Mouse (Mus musculus): ENCODE measurements around the gene Kctd11.

Gene Kctd11

DNA sequence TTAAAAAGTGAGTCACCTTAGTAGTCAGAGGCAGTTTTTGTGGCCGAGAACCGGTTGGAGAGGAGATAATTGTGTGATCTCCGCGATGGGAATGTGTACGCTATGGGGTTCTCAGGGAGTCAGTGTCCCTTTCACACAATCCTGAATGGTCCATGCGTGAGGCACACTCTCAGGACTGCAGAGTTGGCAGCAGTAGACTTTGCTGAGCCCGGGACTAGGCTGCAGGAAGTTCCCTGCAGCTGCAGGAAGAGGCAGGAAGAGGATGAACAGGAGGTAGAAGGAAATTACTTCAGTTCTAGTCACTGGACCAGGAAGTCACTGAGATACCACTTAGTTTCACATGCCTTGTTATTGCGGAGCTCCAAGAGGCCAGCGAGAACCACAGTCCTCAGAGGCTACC, 32.1 kb downstream of the Kctd11 start:
- no peak for DNase-seq (ENCODE audit: low read depth, low spot score)

DNA sequence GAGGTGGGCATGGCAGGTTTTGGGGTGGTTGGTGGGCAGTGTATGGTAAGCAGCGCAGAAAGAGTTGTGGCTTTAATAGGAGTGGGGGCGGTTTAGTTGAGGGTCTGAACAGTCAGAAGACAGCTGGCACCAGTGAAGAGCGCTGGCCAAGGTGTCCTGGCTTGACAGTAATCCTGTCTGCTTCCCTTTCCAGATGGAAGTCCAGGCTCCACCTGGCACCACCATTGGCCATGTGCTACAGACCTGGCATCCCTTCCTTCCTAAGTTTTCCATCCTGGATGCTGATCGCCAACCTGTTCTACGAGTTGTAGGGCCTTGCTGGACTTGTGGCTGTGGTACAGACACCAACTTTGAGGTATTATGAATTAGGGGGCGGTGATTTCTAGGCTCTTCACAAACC, 33.2 kb downstream of the Kctd11 start:
- DNase-seq (ENCODE audit: low read depth, low spot score), result no peak

DNA sequence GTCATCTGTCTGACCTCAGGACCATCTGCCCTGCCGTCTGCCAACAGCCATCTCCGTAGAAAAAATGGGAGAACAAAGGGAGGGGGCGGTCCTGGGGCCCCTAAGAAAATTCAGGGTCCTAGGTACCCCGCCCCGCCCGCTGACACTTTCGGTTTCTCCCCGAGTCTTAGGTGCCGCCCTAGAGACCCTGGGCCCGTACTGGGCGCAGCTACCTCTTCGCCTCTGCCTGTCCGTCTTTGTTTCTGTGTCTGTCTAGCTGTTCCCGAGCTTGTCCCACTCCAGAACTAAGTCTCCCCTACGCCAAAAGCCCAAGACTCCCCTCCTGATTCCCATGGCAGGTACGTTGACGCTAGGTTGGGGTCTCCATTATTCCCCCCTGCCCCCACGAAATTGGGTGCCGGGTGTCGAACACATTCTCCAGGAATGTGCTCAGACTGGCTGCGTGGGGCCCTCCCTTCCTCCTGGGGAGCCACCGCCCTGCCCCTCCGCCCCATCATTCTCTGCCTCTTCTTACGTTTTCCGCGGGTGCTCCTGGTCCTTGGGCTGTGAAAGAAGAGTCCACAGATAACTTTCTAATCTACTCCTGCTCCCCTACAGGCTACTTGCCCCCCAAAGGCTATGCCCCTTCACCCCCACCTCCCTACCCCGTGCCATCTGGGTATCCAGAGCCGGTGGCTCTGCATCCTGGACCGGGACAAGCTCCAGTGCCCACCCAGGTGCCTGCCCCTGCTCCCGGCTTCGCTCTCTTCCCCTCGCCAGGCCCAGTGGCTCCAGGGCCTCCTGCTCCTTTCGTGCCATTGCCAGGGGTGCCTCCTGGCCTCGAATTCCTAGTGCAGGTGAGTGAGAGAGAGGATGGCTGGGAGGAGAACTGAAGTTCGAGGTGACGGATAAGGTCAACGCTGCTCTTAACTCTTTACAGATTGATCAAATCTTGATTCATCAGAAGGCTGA, 34.2 kb downstream of the Kctd11 start:
- no peak for DNase-seq (ENCODE audit: low read depth, low spot score)

DNA sequence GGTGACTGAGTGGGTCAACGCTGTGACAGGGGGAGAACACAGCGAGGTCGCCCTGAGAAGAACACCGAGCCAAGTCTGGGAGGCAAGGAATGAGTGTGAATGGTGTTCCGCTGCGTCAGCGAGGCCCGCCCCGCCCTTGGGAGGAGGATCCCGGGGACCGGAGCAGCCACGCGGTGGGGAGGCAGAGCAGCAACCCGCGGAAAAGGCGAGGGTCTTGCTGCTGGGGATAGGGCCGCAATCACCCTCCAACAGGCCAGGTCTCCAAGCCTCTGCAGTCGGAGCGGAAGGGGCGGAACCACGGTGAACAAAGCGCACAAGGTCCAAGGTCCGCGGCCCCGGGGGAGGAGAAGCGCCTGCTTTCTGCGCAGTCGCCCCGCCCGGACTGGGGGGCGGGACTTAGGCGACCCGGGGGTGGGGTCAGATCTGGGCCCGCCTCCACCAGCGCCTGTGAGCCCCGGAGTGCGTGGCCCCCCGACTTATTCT, 35.0 kb downstream of the Kctd11 start, which contains the start of gene Plscr3:
Gene Plscr3 (plus strand): TSS at position 179 of the 483 bp plus-strand sequence.
- peak; percentile 93 for DNase-seq (ENCODE audit: low read depth, low spot score)

DNA sequence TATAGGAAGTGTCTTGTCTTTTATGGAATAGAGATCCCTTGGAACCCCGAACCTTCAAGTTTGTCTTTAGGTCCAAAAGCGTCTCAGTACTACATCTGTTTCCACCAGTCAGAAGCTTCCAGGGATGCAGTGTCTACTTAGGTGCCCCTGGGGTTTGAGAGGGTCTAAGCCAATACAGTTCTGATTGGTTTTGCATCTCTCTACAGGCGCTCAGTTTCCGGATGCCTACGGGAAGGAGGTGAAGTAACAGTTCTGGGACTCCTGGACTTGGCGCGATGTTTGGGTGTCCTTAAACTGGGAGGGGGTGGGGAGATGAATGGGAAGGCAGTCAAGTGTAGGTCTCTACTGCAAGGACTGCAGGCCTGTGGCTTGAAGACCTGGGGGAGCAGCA, 42.5 kb downstream of the Kctd11 start:
- no peak for DNase-seq (ENCODE audit: low read depth, low spot score)

DNA sequence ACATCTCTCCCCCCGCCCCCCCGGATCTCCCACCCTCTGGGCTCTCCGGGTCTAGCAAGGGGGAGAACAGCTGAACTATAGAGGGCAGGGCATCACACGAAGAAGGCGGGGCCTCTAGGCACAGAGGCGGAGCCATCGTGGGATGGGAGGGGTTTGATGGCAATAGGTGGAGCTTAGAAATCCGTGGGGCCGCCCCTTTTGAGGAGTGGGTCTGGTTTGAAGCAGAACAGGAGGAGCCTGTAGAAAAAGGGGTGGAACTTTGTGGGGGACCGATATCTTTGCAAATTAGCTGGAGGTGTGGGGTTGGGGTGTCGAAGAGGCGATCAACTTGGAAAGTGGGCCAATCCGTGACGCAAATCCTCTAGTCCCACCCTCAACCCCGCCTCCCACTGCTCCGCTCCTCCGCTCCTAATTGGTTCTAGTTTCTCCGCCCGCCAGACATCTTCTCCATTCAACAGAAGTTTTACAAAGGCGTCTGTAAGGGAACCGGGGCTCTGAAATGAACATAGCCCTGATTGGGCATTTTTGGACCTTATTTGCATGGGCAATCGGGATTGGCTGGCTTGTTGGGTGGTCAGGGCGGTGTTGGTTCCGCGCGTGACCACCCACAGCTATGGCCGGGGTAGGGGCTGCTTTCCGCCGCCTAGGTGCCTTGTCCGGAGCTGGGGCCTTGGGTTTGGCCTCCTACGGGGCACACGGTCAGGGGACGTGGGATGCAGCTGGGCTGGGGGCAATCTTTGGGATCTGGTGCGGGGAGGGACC, 43.1 kb downstream of the Kctd11 start, which contains the start of gene Tmem256:
Gene Tmem256 (plus strand): TSS at position 563 of the 762 bp plus-strand sequence.
- peak; percentile 97 for DNase-seq (ENCODE audit: low read depth, low spot score)

DNA sequence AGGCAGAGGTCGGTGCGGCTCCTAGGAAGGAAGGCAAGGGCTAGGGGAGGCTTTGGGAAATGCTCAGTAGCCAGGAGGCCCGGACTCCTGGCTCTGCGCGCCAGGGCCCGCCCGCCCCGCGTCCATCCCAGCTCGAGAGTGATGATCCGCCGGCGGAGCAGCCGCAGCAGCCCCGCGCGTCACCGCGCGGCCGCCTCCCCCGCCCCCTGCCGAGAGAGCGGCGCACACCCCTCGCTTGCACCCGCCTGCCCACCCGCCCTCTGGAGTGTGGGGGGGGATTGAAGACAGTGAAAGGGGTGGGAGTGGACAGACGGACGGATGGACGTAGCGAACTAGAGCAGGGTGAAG, 43.6 kb downstream of the Kctd11 start, which contains the start of gene Nlgn2:
Gene Nlgn2 (minus strand): TSS at position 181 of the 348 bp plus-strand sequence.
- no peak for DNase-seq (ENCODE audit: low read depth, low spot score)

DNA sequence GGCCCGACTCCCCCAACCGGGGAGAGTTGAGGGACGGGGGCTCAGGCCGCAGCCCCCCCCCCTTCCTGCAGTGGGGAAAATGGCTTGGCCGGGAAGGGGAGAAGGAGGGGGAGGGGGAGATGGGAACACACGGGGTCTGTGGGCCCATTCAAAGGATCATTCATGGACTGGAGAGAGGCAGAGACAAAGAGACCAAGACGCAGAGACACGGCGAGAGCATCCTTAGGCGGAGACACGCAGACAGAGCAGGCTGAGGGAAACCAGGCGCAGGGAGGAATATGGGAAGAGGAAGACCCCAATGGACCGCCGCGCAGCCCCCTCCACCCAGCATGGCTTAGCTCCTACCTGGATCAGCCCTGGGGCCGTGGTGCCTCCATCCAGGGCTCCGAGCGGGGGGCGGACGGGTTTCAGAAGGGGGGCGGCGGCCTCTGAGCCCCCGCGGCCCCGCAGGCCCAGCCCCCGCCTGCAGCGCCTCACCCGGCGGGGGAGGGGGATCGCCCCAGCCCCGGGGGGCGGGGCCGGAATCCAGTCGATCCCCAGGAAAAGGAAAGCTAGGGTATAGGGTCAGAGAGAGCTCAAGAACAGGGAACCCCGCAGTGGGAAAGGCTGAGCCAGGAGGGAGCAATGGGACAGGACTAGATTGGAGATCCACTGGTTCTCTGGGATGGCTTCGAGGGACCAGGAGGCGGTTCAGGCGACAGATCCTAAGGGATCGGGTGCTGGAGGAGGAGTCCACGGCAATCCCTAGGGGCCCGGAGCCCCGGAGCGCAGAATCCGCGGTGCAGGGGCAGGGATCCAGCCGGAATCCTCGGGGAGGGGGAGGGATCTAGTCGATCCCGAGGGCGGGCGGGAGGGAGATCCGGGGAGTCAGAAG, 44.3 kb downstream of the Kctd11 start:
- DNase-seq (ENCODE audit: low read depth, low spot score), result no peak

DNA sequence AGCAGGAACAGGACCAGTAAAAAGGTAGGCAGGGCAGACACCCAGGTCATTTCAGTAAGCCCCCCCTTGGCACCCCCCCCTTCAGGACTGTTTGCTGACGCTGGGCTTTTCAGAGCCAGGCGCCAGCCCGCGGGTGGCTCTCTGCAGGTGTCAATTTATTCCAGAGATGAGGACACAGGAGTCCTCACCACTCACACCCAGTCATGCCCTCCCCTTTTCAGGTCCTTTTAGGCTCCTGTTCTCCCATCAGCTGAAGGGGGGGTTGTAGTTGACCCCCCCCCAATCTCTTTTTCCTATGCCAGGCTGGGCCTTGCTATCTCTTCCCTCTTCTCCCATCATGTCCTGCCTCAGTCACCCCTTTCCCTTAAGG, 45.3 kb downstream of the Kctd11 start:
- DNase-seq (ENCODE audit: low read depth, low spot score), result no peak

DNA sequence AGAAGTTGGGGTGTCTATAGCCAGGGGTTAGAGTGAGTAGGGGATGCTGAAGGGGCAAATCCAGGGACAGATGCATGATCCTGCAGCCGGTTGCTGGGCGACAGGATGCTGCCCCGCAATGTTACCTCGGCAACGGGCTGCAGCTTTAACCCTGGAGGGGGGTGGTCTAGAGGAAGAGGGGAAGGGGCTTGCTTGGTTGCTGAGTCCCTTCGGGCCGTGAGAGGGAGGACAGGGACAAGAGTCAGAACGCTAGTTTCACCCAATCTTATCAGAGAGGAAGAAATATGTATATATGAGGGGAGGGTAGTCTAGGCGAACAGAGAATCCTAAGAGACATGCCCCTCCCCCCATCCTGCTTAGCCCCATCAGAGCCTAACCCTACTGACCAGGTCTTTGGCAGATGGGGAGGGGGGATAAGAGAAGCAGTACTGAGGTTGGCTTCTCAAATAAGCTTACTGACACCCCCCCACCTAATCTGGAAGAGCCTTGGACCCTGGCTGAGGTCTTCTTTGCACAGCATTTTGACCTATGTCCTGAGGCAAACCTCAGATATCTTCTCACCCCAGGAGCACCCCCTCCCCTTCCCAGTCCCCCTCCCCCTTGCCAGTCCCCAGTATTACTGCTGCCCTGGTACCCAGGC, 45.8 kb downstream of the Kctd11 start:
- DNase-seq (ENCODE audit: low read depth, low spot score), result no peak

DNA sequence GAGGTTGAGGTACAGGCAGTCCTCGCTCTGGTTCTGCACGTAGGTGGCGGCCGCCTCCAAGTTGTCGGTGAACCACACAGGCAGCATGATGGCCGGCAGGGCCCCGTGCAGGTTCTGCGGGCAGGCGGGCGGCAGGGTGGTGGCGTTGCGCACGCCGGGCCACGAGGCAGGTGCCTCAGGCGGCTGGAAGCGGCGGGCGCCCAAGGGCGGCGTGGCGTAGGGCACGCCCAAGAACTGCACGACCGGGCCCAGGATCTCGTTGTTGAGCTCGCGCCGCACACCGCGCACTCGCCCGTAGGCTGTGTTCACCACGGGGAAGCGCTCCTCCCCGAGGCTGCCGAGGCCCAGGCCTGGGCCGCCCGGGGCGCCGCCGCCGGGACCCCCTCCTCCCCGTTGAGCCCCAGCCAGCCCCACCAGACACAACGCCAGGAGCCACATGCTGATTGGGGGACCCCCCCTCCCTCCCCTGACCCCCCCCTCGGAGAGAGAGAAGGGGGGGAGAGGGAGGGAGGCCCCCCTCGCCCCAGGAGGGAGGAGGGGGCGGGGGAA, 47.1 kb downstream of the Kctd11 start:
- no peak for DNase-seq (ENCODE audit: low read depth, low spot score)

DNA sequence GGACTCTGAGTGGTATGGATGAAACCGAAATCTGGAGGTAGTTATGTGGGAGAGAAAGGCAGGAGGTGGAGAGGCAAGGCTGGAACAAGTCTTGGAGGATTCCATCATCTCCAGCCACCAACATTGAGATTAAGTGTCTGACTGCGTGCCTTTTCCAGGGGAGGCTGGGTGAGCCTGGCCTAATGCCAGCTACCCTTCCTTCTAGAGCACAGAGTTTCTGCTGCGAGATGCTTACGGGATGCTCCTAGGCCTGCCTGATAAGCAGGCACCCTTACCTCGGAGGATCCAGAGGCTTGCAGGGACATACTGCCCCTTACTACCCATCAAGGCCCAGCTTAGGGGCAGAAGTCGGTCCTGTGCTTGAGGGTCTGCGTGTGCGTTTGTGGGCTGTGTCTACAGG, 47.7 kb downstream of the Kctd11 start:
- no peak for DNase-seq (ENCODE audit: low read depth, low spot score)

DNA sequence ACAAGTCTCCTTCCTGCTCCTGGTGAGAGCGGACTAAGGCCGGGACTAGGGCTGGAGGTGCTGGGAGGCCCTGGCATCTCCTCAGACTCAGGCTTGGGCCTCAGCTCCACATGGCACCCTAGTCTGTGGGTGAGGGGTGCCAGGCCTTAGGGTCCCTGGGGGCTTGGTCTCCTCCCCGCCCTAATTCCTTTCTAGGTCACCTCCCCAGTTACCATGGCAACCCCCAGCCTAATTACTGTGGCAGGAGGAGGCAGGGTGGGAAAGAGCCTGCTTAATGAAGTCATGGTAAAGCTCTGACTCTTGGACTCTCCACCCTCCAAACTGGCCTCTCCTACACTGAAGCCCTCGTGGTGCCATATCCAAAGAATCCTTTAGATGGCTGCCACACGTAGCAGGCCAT, 52.4 kb downstream of the Kctd11 start:
- DNase-seq (ENCODE audit: low read depth, low spot score), result no peak

All from forelimb bud, embryonic 11.5 days (tissue).